In the genomic region with DNA sequence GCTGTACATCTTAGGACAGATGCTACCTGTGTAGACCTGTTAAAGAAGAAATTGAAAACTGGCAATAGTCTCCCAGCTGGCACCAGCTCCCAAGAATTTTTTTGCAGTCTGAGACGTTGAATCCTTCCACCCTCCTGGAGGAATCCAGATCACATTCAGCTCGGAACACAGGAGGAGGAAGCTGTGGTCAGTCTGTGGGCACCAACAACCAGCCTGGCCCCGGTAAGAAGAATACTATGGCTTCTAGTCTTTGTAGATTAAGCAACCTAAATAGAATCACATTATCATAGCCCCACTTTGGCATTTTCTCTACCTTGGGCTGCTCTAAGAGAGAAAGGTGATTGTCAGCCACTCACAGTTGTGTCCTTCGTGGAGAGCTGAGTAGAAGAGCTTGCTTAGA, we compare ENCODE assay signal across 21 mouse cellular contexts.
"Had no signal": no experiment of that assay in that cellular context is flagged by ENCODE, and none has a peak within 500 bp of the region (broad histone marks: within the 10 kb centered on the region; RNA-seq: fewer than 3 reads in every experiment).

No protein-coding gene starts in this region.

- ATAC-seq: liver, postnatal 0 days; lung, postnatal 0 days; midbrain, embryonic 13.5 days; midbrain, embryonic 15.5 days had no signal

- H3K4me2 ChIP-seq: liver, embryonic 13.5 days; liver, embryonic 15.5 days; lung, embryonic 15.5 days; midbrain, embryonic 11.5 days; midbrain, embryonic 13.5 days; midbrain, embryonic 15.5 days; neural tube, embryonic 12.5 days; stomach, embryonic 15.5 days had no signal

- H3K9me3 ChIP-seq: liver, embryonic 13.5 days; liver, embryonic 15.5 days; lung, embryonic 15.5 days; midbrain, embryonic 15.5 days; stomach, embryonic 15.5 days had no signal

- H3K27me3 ChIP-seq: liver, embryonic 13.5 days; liver, embryonic 15.5 days; lung, embryonic 15.5 days; midbrain, embryonic 13.5 days; midbrain, embryonic 15.5 days; neural tube, embryonic 12.5 days; stomach, embryonic 15.5 days had no signal

- H3K27ac ChIP-seq: liver, embryonic 13.5 days; liver, embryonic 15.5 days; lung, embryonic 15.5 days; midbrain, embryonic 13.5 days; midbrain, embryonic 15.5 days; neural tube, embryonic 12.5 days; stomach, embryonic 15.5 days; stomach, postnatal 0 days had no signal

- H3K4me1 ChIP-seq: liver, embryonic 13.5 days; liver, embryonic 15.5 days; lung, embryonic 15.5 days; midbrain, embryonic 13.5 days; midbrain, embryonic 15.5 days; neural tube, embryonic 12.5 days; stomach, embryonic 15.5 days had no signal

- DNase-seq: liver, embryonic 13.5 days; liver, postnatal 0 days; lung, adult 2 months; lung, postnatal 4 days; retina, postnatal 1 day; right cerebral cortex, adult 18-20 months; right cerebral cortex, postnatal 25 days; right cerebral cortex, postnatal 4 days; spleen, adult 18-20 months; thymus, adult 2 months; thymus, postnatal 25 days; thymus, postnatal 4 days had no signal

- H3K9ac ChIP-seq: liver, embryonic 13.5 days; liver, embryonic 15.5 days; liver, postnatal 0 days; lung, embryonic 15.5 days; midbrain, embryonic 13.5 days; midbrain, embryonic 15.5 days; neural tube, embryonic 12.5 days; stomach, embryonic 15.5 days had no signal

- H3K36me3 ChIP-seq: liver, embryonic 13.5 days; liver, embryonic 15.5 days; lung, embryonic 15.5 days; midbrain, embryonic 13.5 days; midbrain, embryonic 15.5 days; neural tube, embryonic 12.5 days; stomach, embryonic 15.5 days had no signal

- H3K4me3 ChIP-seq: liver, embryonic 13.5 days; liver, embryonic 15.5 days; lung, embryonic 15.5 days; midbrain, embryonic 13.5 days; midbrain, embryonic 15.5 days; neural tube, embryonic 12.5 days; stomach, embryonic 15.5 days had no signal
